ENCODE assay signal across 8 mouse cellular contexts in genomic region chr13:55210193-55210970, GRCm38 (mm10). TPM values are rescaled to one million over a fixed set of nuclear protein-coding genes. Genes with fewer than 3 reads are reported as not detected.
DNase-seq lines count a peak whose midpoint lies in the region; ATAC-seq lines count a peak whose summit lies in the region.

No protein-coding gene starts in this region.

- peak overlapping the region; percentile 98 for H3K4me2 ChIP-seq in intestine, embryonic 14.5 days (ENCODE audit: low read length)
- peak overlapping the region; percentile 68 for H3K4me2 ChIP-seq in limb, embryonic 13.5 days (replicated peaks)
- H3K4me2 ChIP-seq in midbrain, embryonic 12.5 days (replicated peaks): peak overlapping the region; percentile 77

- H3K9me3 ChIP-seq in intestine, embryonic 14.5 days (ENCODE audit: control insufficient read depth, low read length): no peaks in the 10 kb centered on the region
- H3K9me3 ChIP-seq in limb, embryonic 13.5 days: no peaks in the 10 kb centered on the region
- no peaks in the 10 kb centered on the region for H3K9me3 ChIP-seq in midbrain, embryonic 12.5 days

- ATAC-seq in intestine, embryonic 14.5 days (replicated peaks; ENCODE audit: low FRiP score, low TSS enrichment, low read depth): peak; percentile 54
- ATAC-seq in limb, embryonic 13.5 days (ENCODE audit: low FRiP score, low read depth): peak; percentile 16
- ATAC-seq in midbrain, embryonic 12.5 days (ENCODE audit: low FRiP score, low read depth): peak; percentile 36

- H3K27ac ChIP-seq in intestine, embryonic 14.5 days (ENCODE audit: low read depth): peak overlapping the region; percentile 99
- H3K27ac ChIP-seq in limb, embryonic 13.5 days: peak overlapping the region; percentile 99
- peak overlapping the region; percentile 99 for H3K27ac ChIP-seq in midbrain, embryonic 12.5 days (replicated peaks)

- peaks cover 18% of the 10 kb centered on the region for H3K36me3 ChIP-seq in intestine, embryonic 14.5 days (ENCODE audit: control insufficient read depth, insufficient read depth, low read length)
- H3K36me3 ChIP-seq in limb, embryonic 13.5 days: peaks cover 16% of the 10 kb centered on the region
- H3K36me3 ChIP-seq in midbrain, embryonic 12.5 days: 0 out of 2 replicates have a peak, but pooled peaks cover 12% of the 10 kb centered on the region

- DNase-seq in kidney, adult 11 months: peak; percentile 66
- no peak for DNase-seq in kidney, adult 18-20 months
- DNase-seq in embryo, embryonic 9.5 days (ENCODE audit: extremely low spot score): peak; percentile 88
- DNase-seq in gastrocnemius, postnatal 4 days (ENCODE audit: low spot score in 2 of 2): peak; percentile 56 to 69
- peak; percentile 89 for DNase-seq in intestine, embryonic 14.5 days (ENCODE audit: low spot score)
- peak; percentile 43 to 83 for DNase-seq in spleen, postnatal 4 days (ENCODE audit: low spot score in 2 of 2)

- peak overlapping the region; percentile 91 for H3K4me3 ChIP-seq in intestine, embryonic 14.5 days (ENCODE audit: low read depth, low read length)
- H3K4me3 ChIP-seq in limb, embryonic 13.5 days: peak overlapping the region; percentile 81
- H3K4me3 ChIP-seq in midbrain, embryonic 12.5 days: peak overlapping the region; percentile 90

- peaks cover 31% of the 10 kb centered on the region for H3K4me1 ChIP-seq in intestine, embryonic 14.5 days (replicated peaks; ENCODE audit: control insufficient read depth, insufficient read depth, low read length)
- H3K4me1 ChIP-seq in limb, embryonic 13.5 days: peaks cover 37% of the 10 kb centered on the region
- peaks cover 42% of the 10 kb centered on the region for H3K4me1 ChIP-seq in midbrain, embryonic 12.5 days

- H3K9ac ChIP-seq in intestine, embryonic 14.5 days (ENCODE audit: low read length): peak overlapping the region; percentile 89
- peak overlapping the region; percentile 93 for H3K9ac ChIP-seq in limb, embryonic 13.5 days
- H3K9ac ChIP-seq in midbrain, embryonic 12.5 days (replicated peaks): peak overlapping the region; percentile 98

- H3K27me3 ChIP-seq in intestine, embryonic 14.5 days (replicated peaks; ENCODE audit: control insufficient read depth, insufficient read depth, low read length): no peaks in the 10 kb centered on the region
- H3K27me3 ChIP-seq in limb, embryonic 13.5 days: no peaks in the 10 kb centered on the region
- H3K27me3 ChIP-seq in midbrain, embryonic 12.5 days: peaks cover 11% of the 10 kb centered on the region; the same call in 1 of the 2 replicates

- WGBS in intestine, embryonic 14.5 days: 2% methylated on average over 68 of the region's 77 CpGs
- WGBS in limb, embryonic 13.5 days: under 1% methylated on average over 66 of the region's 77 CpGs
- 1% methylated on average over 69 of the region's 77 CpGs for WGBS in midbrain, embryonic 12.5 days

RNA-seq across cellular contexts. Expression of gene Nsd1, which starts 0.8 kb away (rescaled TPM):
- 100 to 1,000 TPM; 114 to 127 TPM for total RNA-seq in gastrocnemius, postnatal 4 days (2021)
- polyA plus RNA-seq in intestine, embryonic 14.5 days (2014; fragmentation: Nextera tagmentation; extraction: Ambion mirVana): 67.5 and 69.3 TPM in 2 replicates
- polyA plus RNA-seq in limb, embryonic 13.5 days (2015; fragmentation: Nextera tagmentation; extraction: Ambion mirVana): 80.4 and 82.4 TPM in 2 replicates
- polyA plus RNA-seq in midbrain, embryonic 12.5 days (2016; fragmentation: Nextera tagmentation; extraction: Ambion mirVana): 81.7 and 83.6 TPM in 2 replicates

RNA-seq across cellular contexts. Expression of gene Fgfr4, which starts 57.9 kb away (rescaled TPM):
- total RNA-seq in gastrocnemius, postnatal 4 days (2021): 10 to 100 TPM; 46.1 to 46.6 TPM
- polyA plus RNA-seq in intestine, embryonic 14.5 days (2014; fragmentation: Nextera tagmentation; extraction: Ambion mirVana): 19.5 and 22.5 TPM in 2 replicates
- polyA plus RNA-seq in limb, embryonic 13.5 days (2015; fragmentation: Nextera tagmentation; extraction: Ambion mirVana): 11.8 and 12.0 TPM in 2 replicates
- polyA plus RNA-seq in midbrain, embryonic 12.5 days (2016; fragmentation: Nextera tagmentation; extraction: Ambion mirVana): 0.37 and 0.70 TPM in 2 replicates
